ENCODE assay signal across 11 mouse cellular contexts in genomic region chr2:59207240-59207639, GRCm38 (mm10). TPM values are rescaled to one million over a fixed set of nuclear protein-coding genes. Genes with fewer than 3 reads are reported as not detected.
DNase-seq lines count a peak whose midpoint lies in the region; ATAC-seq and TF ChIP-seq lines count a peak whose summit lies in the region.
"Had no signal": no experiment of that assay in that cellular context is flagged by ENCODE, and none has a peak within 500 bp of the region (broad histone marks: within the 10 kb centered on the region; RNA-seq: fewer than 3 reads in every experiment).

No protein-coding gene starts in this region.

- no peak overlapping the region; the same call in 1 of the 2 replicates for H3K9ac ChIP-seq in heart, postnatal 0 days (replicated peaks; ENCODE audit: low read depth, low read length)
- H3K9ac ChIP-seq: limb, embryonic 12.5 days had no signal

- intact Hi-C loops in left cerebral cortex, postnatal 10 days (cut with DNase I), result no loop called here

- no peaks in the 10 kb centered on the region for H3K9me3 ChIP-seq in heart, postnatal 0 days (replicated peaks; ENCODE audit: control insufficient read depth, low read length)
- H3K9me3 ChIP-seq: limb, embryonic 12.5 days had no signal

- H3K4me3 ChIP-seq in heart, postnatal 0 days (ENCODE audit: low read depth, low read length), result peak overlapping the region; percentile 21; the same call in 1 of the 2 replicates
- H3K4me3 ChIP-seq: limb, embryonic 12.5 days had no signal

- peak overlapping the region; percentile 93 for H3K27ac ChIP-seq in heart, postnatal 0 days (ENCODE audit: low read depth)
- H3K27ac ChIP-seq: limb, embryonic 12.5 days had no signal

- no peak for DNase-seq in cerebellum, postnatal 4 days (ENCODE audit: low spot score in 2 of 2)
- DNase-seq in kidney, adult 18-20 months, result peak; percentile 2
- no peak for DNase-seq in kidney, adult 8-10 months
- peak; percentile 26 for DNase-seq in NIH3T3 (ENCODE audit: low read depth)
- DNase-seq in heart, postnatal 0 days (ENCODE audit: low spot score), result peak; percentile 90
- DNase-seq in gastrocnemius, postnatal 4 days (ENCODE audit: low spot score in 2 of 2), result no peak
- DNase-seq in left cerebral cortex, postnatal 10 days (ENCODE audit: extremely low spot score in 1 of 2, low spot score in 2 of 2), result no peak
- DNase-seq: lung, postnatal 36 days had no signal

- peak; percentile 26; the same call in 1 of the 2 replicates for ATAC-seq in cerebellum, adult (ENCODE audit: insufficient number of reproducible peaks, low FRiP score, low TSS enrichment)
- peak; percentile 90 for ATAC-seq in heart, postnatal 0 days (ENCODE audit: insufficient read depth, low read depth)
- ATAC-seq: forebrain, embryonic 14.5 days had no signal

- no peaks in the 10 kb centered on the region for H3K27me3 ChIP-seq in heart, postnatal 0 days (ENCODE audit: control insufficient read depth, insufficient read depth, low read length)
- H3K27me3 ChIP-seq: limb, embryonic 12.5 days had no signal

- peak overlapping the region; percentile 43 for H3K4me2 ChIP-seq in heart, postnatal 0 days (ENCODE audit: low read depth, low read length)
- H3K4me2 ChIP-seq: limb, embryonic 12.5 days had no signal

- no peaks in the 10 kb centered on the region; the same call in 1 of the 2 replicates for H3K36me3 ChIP-seq in heart, postnatal 0 days (replicated peaks; ENCODE audit: control insufficient read depth, insufficient read depth, low read length)
- H3K36me3 ChIP-seq: limb, embryonic 12.5 days had no signal

- peak; percentile 88 for TF ChIP-seq EP300 in heart, postnatal 0 days (IDR thresholded peaks at IDR 0.05; ENCODE audit: low read depth)

- 2% methylated on average over 4 of the region's 4 CpGs for WGBS in heart, postnatal 0 days

- H3K4me1 ChIP-seq in heart, postnatal 0 days (ENCODE audit: control insufficient read depth, insufficient read depth), result peaks cover 66% of the 10 kb centered on the region

- no peak for TF ChIP-seq CTCF in heart, postnatal 0 days (IDR thresholded peaks at IDR 0.05; ENCODE audit: low read depth)

RNA-seq across cellular contexts. Expression of gene Pkp4, which starts 46.6 kb away (rescaled TPM):
- 152 and 232 TPM in 2 replicates for total RNA-seq in heart, postnatal 0 days (2014; rRNA removed; ENCODE audit: low replicate concordance)
- polyA plus RNA-seq in heart, postnatal 0 days (2015; fragmentation: Nextera tagmentation; extraction: Ambion mirVana), result 30.9 and 36.1 TPM in 2 replicates
- total RNA-seq in gastrocnemius, postnatal 4 days (2021), result 10 to 100 TPM; 41.1 to 41.3 TPM
- total RNA-seq in left cerebral cortex, postnatal 10 days (2021), result 100 to 1,000 TPM; 208 to 229 TPM

RNA-seq across cellular contexts. Expression of gene Ccdc148, which starts 46.8 kb away (rescaled TPM):
- total RNA-seq in heart, postnatal 0 days (2014; rRNA removed; ENCODE audit: low replicate concordance), result 0.46 and 1.3 TPM in 2 replicates
- 0.56 and 0.69 TPM in 2 replicates for polyA plus RNA-seq in heart, postnatal 0 days (2015; fragmentation: Nextera tagmentation; extraction: Ambion mirVana)
- under 1 TPM; 0.37 to 0.70 TPM for total RNA-seq in gastrocnemius, postnatal 4 days (2021)
- 10 to 100 TPM; 12.6 to 13.8 TPM for total RNA-seq in left cerebral cortex, postnatal 10 days (2021)

Comparison
In these comparisons a context has a peak if more than half of its experiments do, and no peak if none do; other contexts are left out.
1. DNase-seq: peak in kidney, adult 18-20 months (single experiment), NIH3T3 (single experiment) and heart, postnatal 0 days (single experiment); none in cerebellum, postnatal 4 days (0 of 2), kidney, adult 8-10 months (0 of 2), gastrocnemius, postnatal 4 days (0 of 2) and left cerebral cortex, postnatal 10 days (0 of 2).